Mouse (Mus musculus) left cerebral cortex, adult 18-20 months (tissue): ENCODE results near the gene Mmachc. TPM values are rescaled to one million over a fixed set of nuclear protein-coding genes. Genes with fewer than 3 reads are reported as not detected.

ENCODE experiments used
- DNase-seq, 2 experiments: peaks; one replicate each; pipeline ENCODE4 v3.0.0; 2021 to 2022; ENCODE audit warnings: low spot score in 2 of 2, mixed read lengths in 1 of 2
- total RNA-seq, 2 experiments: library from RNA; stranded (reverse); gene quantifications; 2 replicates each; pipeline ENCODE4 v1.2.3; 2021

Gene Mmachc
- total RNA-seq, 2 experiments from 2014 or later = 16.1 to 17.5 TPM

DNA sequence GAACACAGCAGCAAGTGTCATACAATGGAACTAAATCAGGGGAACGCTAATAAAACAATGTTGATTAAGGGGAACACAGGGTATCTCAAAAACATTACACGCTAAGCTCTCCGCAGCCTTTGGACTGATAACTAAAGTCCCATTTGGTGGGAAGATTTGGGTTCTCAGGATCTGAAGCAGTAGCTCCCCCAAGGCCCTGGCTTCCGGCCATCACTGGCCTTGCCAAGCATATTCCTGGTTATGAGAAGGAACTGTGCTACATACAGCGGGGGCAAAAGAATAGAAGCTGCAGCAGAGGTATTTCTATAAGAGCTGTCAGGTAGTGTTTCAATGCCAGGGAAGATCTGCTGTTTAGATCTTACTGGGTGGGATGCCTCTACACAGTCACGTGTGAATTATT, 55.0 kb downstream of the Mmachc start:
- DNase-seq = no peak

Other genes with a start within 250 kb of the Mmachc start
- 100 to 1,000 TPM; 108 to 112 TPM for gene Mast2, start 244.2 kb downstream of the Mmachc start, total RNA-seq
- gene Ipp, start 200.9 kb downstream of the Mmachc start, total RNA-seq = 10 to 100 TPM; 18.4 to 19.2 TPM
- 1 to 10 TPM; 8.6 to 9.5 TPM for gene Tmem69, start 152.5 kb downstream of the Mmachc start, total RNA-seq
- 10 to 100 TPM; 40.5 to 47.2 TPM for gene Gpbp1l1, start 150.7 kb downstream of the Mmachc start, total RNA-seq
- gene Ccdc17, start 111.8 kb downstream of the Mmachc start, total RNA-seq = 1 to 10 TPM; 3.9 to 6.1 TPM
- 10 to 100 TPM; 24.4 to 30.2 TPM for gene Nasp, start 80.5 kb downstream of the Mmachc start, total RNA-seq
- gene Akr1a1, start 56.7 kb downstream of the Mmachc start, total RNA-seq = 100 to 1,000 TPM; 419 to 426 TPM
- 100 to 1,000 TPM; 145 to 162 TPM for gene Prdx1, start 22.9 kb downstream of the Mmachc start, total RNA-seq
- 1 to 10 TPM; 5.5 to 6.2 TPM for gene Ccdc163, start 103 bp upstream of the Mmachc start, total RNA-seq
- 1 to 10 TPM; 3.6 to 4.5 TPM for gene Tesk2, start 12.5 kb upstream of the Mmachc start, total RNA-seq
- 10 to 100 TPM; 12.5 to 15.1 TPM for gene Toe1, start 99.2 kb upstream of the Mmachc start, total RNA-seq
- 1 to 10 TPM; 2.0 to 3.3 TPM for gene Mutyh, start 99.3 kb upstream of the Mmachc start, total RNA-seq
- gene Hpdl, start 113.3 kb upstream of the Mmachc start, total RNA-seq = 1 to 10 TPM; 1.5 to 1.6 TPM
- gene Zswim5, start 169.0 kb upstream of the Mmachc start, total RNA-seq = 10 to 100 TPM in 1 of 2 experiments, 1 to 10 TPM in 1; 9.6 to 10.9 TPM